In genomic region chr6:49142428-49142827, GRCm38 (mm10) we compare ENCODE assay signal across 9 mouse cellular contexts.
A peak's percentile ranks its signal among the peaks of the same experiment; 100 is the strongest.
DNase-seq lines count a peak whose midpoint lies in the region; ATAC-seq lines count a peak whose summit lies in the region.
"Had no signal": no experiment of that assay in that cellular context is flagged by ENCODE, and none has a peak within 500 bp of the region (broad histone marks: within the 10 kb centered on the region; RNA-seq: fewer than 3 reads in every experiment).

No protein-coding gene starts in this region.

- ATAC-seq in lung, embryonic 16.5 days (ENCODE audit: low read depth) = peak; percentile 7; the same call in 1 of the 2 replicates

- WGBS in lung, embryonic 16.5 days = 74% methylated on average over 9 of the region's 9 CpGs

- no peak overlapping the region for H3K27ac ChIP-seq in lung, embryonic 16.5 days (ENCODE audit: low read length)

- H3K36me3 ChIP-seq in lung, embryonic 16.5 days (ENCODE audit: control insufficient read depth, insufficient read depth, low read length) = no peaks in the 10 kb centered on the region

- H3K4me3 ChIP-seq in lung, embryonic 16.5 days (ENCODE audit: low read length) = no peak overlapping the region
- H3K4me3 ChIP-seq: erythroblast, embryonic 14.5 days had no signal

- H3K9ac ChIP-seq in lung, embryonic 16.5 days (ENCODE audit: low read length) = no peak overlapping the region

- peaks cover 2% of the 10 kb centered on the region for H3K4me1 ChIP-seq in lung, embryonic 16.5 days (replicated peaks; ENCODE audit: control insufficient read depth, insufficient read depth, low read length)

- no peaks in the 10 kb centered on the region for H3K27me3 ChIP-seq in lung, embryonic 16.5 days (ENCODE audit: control insufficient read depth, insufficient read depth, low read depth, low read length)

- H3K4me2 ChIP-seq in lung, embryonic 16.5 days (ENCODE audit: low read depth, low read length) = no peak overlapping the region

- no peaks in the 10 kb centered on the region for H3K9me3 ChIP-seq in lung, embryonic 16.5 days (ENCODE audit: control insufficient read depth, low read length)

- peak; percentile 30 to 34 for DNase-seq in cerebellum, adult 18-20 months
- DNase-seq in cerebellum, adult 11-12 months = no peak
- DNase-seq in ovary, postnatal 14 days (ENCODE audit: low spot score) = peak; percentile 18
- DNase-seq in ovary, adult 18-20 months (ENCODE audit: low spot score) = no peak
- peak; percentile 9 for DNase-seq in cerebellum, adult 8-10 months
- no peak for DNase-seq in MN1 (ENCODE audit: low spot score)
- no peak for DNase-seq in right cerebral cortex, postnatal 36 days (ENCODE audit: low spot score in 2 of 2)

Comparison
In these comparisons a context has a peak if more than half of its experiments do, and no peak if none do; other contexts are left out.
1. DNase-seq: peak in cerebellum, adult 18-20 months (2 of 2), ovary, postnatal 14 days (single experiment) and cerebellum, adult 8-10 months (single experiment); none in cerebellum, adult 11-12 months (single experiment), ovary, adult 18-20 months (single experiment), MN1 (single experiment) and right cerebral cortex, postnatal 36 days (0 of 2).